Mouse (Mus musculus) ES-Bruce4 (cell line): Measurements from ENCODE around the gene Bod1l. TPM values are rescaled to one million over a fixed set of nuclear protein-coding genes. Genes with fewer than 3 reads are reported as not detected.

Experiments
- H3K27ac ChIP-seq: 2 replicates; pipeline ENCODE4 v1.5.1; 2012; ENCODE audit warnings: low read length, inconsistent platforms; ENCODE audit not compliant: insufficient read depth
- H3K27me3 ChIP-seq: 2 replicates; pipeline ENCODE4 v1.6.1; 2012; ENCODE audit warnings: mild to moderate bottlenecking, low read length, inconsistent platforms; ENCODE audit not compliant: control insufficient read depth, poor library complexity, insufficient read depth, severe bottlenecking
- H3K36me3 ChIP-seq: 2 replicates; pipeline ENCODE4 v1.6.1; 2012; ENCODE audit warnings: inconsistent platforms, mild to moderate bottlenecking, low read length, moderate library complexity; ENCODE audit not compliant: control insufficient read depth, poor library complexity, insufficient read depth, severe bottlenecking
- H3K4me1 ChIP-seq: one replicate; pipeline ENCODE4 v1.8.1; 2011; ENCODE audit warnings: low read length; ENCODE audit not compliant: control insufficient read depth, insufficient read depth
- H3K4me3 ChIP-seq: 2 replicates; pipeline ENCODE4 v1.5.1; 2011; ENCODE audit warnings: low read depth, mild to moderate bottlenecking, low read length
- H3K9ac ChIP-seq: 2 replicates; pipeline ENCODE4 v1.6.1; 2012; ENCODE audit warnings: low read depth, mild to moderate bottlenecking, inconsistent platforms; ENCODE audit not compliant: poor library complexity, severe bottlenecking
- H3K9me3 ChIP-seq: replicated peaks from 2 replicates; pipeline ENCODE4 v1.6.1; 2012; ENCODE audit warnings: mild to moderate bottlenecking, low read length, inconsistent platforms; ENCODE audit not compliant: control insufficient read depth, poor library complexity, insufficient read depth, severe bottlenecking
- CTCF ChIP-seq: IDR thresholded peaks from one replicate; pipeline ENCODE4 v1.8.1; 2011; ENCODE audit warnings: low read depth, low read length
- EP300 ChIP-seq: IDR thresholded peaks from 2 replicates; pipeline ENCODE4 v1.6.1; 2011; ENCODE audit warnings: low read depth, low read length; ENCODE audit not compliant: insufficient read depth
- POLR2A ChIP-seq: IDR thresholded peaks from one replicate; pipeline ENCODE4 v1.8.1; 2011; ENCODE audit warnings: low read length; ENCODE audit not compliant: insufficient read depth
- polyA plus RNA-seq: library from polyadenylated mRNA; stranded (reverse); fragments of >200 nt; gene quantifications from 2 replicates; pipeline ENCODE4 v1.2.4, GENCODE M21; 2011; ENCODE audit warnings: low read depth; ENCODE audit not compliant: missing spikeins, insufficient read depth, insufficient read length

Bod1l gene
- polyA plus RNA-seq, 1 experiment, result 41.0 TPM

- Histone ChIP-seq H3K4me3 (0 out of 2 replicates have a peak overlapping the region, but pooled peaks have one; percentile 35), H3K27ac (no peak overlapping the region), H3K4me1 (no peaks in the 10 kb centered on the region), H3K36me3 (no peaks in the 10 kb centered on the region; the same call in 1 of the 2 replicates), H3K9ac (peak overlapping the region; percentile 93; the same call in 1 of the 2 replicates), H3K9me3 (0 out of 2 replicates have a peak, but pooled peaks cover 4% of the 10 kb centered on the region), H3K27me3 (no peaks in the 10 kb centered on the region)
- no peak for TF ChIP-seq POLR2A
- TF ChIP-seq CTCF, result no peak
- no peak for TF ChIP-seq EP300
Observed at GRCm38 (mm10) chr5:41842681-41843080, 1.4 kb downstream of the Bod1l start.

DNA sequence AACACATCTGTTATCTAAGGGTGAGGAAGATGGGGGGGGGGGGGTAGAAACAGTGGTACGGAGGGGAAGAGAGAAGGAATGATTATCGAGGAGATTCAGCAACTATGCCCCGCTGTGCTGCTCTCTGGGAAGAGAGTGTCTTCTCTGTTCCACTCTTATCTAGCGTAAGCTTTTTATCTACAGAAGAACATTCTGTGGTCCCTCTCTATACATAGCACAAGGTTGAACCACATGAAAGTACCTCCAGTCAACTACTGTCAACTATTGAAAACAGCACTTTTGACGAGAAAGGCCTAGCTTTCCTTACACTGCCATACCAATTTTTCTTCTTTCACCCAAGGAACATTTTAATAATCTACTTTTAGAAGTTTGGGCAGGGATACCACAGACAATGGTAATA is 2.4 kb downstream of the Bod1l start:
- Histone ChIP-seq H3K27me3 (no peaks in the 10 kb centered on the region), H3K27ac (no peak overlapping the region), H3K4me1 (no peaks in the 10 kb centered on the region), H3K9ac (no peak overlapping the region), H3K36me3 (no peaks in the 10 kb centered on the region; the same call in 1 of the 2 replicates), H3K4me3 (no peak overlapping the region), H3K9me3 (0 out of 2 replicates have a peak, but pooled peaks cover 3% of the 10 kb centered on the region)
- TF ChIP-seq POLR2A, result no peak
- TF ChIP-seq CTCF, result no peak
- TF ChIP-seq EP300, result no peak

DNA sequence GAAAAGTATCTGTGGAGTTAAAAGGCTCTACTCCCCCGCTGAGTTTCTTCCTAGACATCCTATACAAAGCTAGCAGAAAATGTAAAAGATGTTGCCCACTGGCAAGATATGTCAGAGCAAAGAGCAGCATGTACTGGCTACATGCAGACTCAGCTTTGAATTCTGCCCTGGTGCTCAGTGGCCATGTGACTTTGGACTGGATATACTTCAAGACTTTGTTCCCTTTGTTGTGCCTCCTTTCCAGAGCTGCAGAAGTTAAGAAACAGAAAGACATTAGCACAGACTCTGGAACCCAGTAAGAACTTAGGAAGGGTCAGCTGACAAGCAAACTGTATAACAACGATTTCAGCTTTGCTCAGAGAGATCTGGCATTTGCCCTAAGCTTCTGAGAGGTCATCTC is 14.0 kb downstream of the Bod1l start:
- H3K27ac ChIP-seq, result no peak overlapping the region
- H3K9ac ChIP-seq, result no peak overlapping the region
- no peak overlapping the region for H3K4me3 ChIP-seq
- no peaks in the 10 kb centered on the region for H3K9me3 ChIP-seq
- no peaks in the 10 kb centered on the region for H3K27me3 ChIP-seq
- H3K36me3 ChIP-seq, result peaks cover 22% of the 10 kb centered on the region
- no peaks in the 10 kb centered on the region for H3K4me1 ChIP-seq
- no peak for TF ChIP-seq CTCF
- no peak for TF ChIP-seq EP300
- TF ChIP-seq POLR2A, result no peak

GRCm38 (mm10) chr5:41821158-41821557 is 23.0 kb downstream of the Bod1l start:
- H3K36me3 ChIP-seq, result peaks cover 47% of the 10 kb centered on the region
- no peaks in the 10 kb centered on the region for H3K9me3 ChIP-seq
- no peak overlapping the region for H3K9ac ChIP-seq
- TF ChIP-seq CTCF (no peak), EP300 (no peak), POLR2A (no peak)
- H3K27me3 ChIP-seq, result no peaks in the 10 kb centered on the region
- H3K4me1 ChIP-seq, result no peaks in the 10 kb centered on the region
- H3K4me3 ChIP-seq, result no peak overlapping the region
- no peak overlapping the region for H3K27ac ChIP-seq

GRCm38 (mm10) chr5:41820530-41820929 is 23.6 kb downstream of the Bod1l start:
- no peak for TF ChIP-seq EP300
- H3K36me3 ChIP-seq, result peaks cover 42% of the 10 kb centered on the region
- H3K4me1 ChIP-seq, result no peaks in the 10 kb centered on the region
- no peaks in the 10 kb centered on the region for H3K27me3 ChIP-seq
- H3K4me3 ChIP-seq, result no peak overlapping the region
- H3K9me3 ChIP-seq, result no peaks in the 10 kb centered on the region
- no peak overlapping the region for H3K9ac ChIP-seq
- H3K27ac ChIP-seq, result no peak overlapping the region

GRCm38 (mm10) chr5:41812516-41812915 is 31.6 kb downstream of the Bod1l start:
- Histone ChIP-seq H3K4me3 (no peak overlapping the region), H3K9me3 (no peaks in the 10 kb centered on the region), H3K27ac (no peak overlapping the region), H3K9ac (no peak overlapping the region), H3K27me3 (no peaks in the 10 kb centered on the region), H3K4me1 (no peaks in the 10 kb centered on the region), H3K36me3 (peaks cover 15% of the 10 kb centered on the region)
- TF ChIP-seq POLR2A, result no peak
- no peak for TF ChIP-seq CTCF
- no peak for TF ChIP-seq EP300
